Mouse (Mus musculus): ENCODE results near the gene Pdzd8. TPM values are rescaled to one million over a fixed set of nuclear protein-coding genes. Genes with fewer than 3 reads are reported as not detected.

The Pdzd8 gene
- 8.1 and 8.8 TPM in 2 replicates for polyA plus RNA-seq (2015; fragmentation: Nextera tagmentation; extraction: Ambion mirVana)

GRCm38 (mm10) chr19:59345658-59346283, at the start of gene Pdzd8:
TSS of gene Pdzd8 (minus strand) at chr19:59345780.
- under 1% methylated on average over 81 of the region's 91 CpGs for WGBS
- H3K4me3 ChIP-seq (replicated peaks; ENCODE audit: low read depth, low read length): peak within 1 kb of the TSS; percentile 93
- peak within 1 kb of the TSS; percentile 92 for H3K9ac ChIP-seq (ENCODE audit: low read depth, low read length)
- no peaks in the 10 kb centered on the region for H3K9me3 ChIP-seq (replicated peaks; ENCODE audit: low read length)
- DNase-seq (ENCODE audit: low spot score): peak; percentile 89
- H3K27me3 ChIP-seq (ENCODE audit: insufficient read depth, low read length): no peaks in the 10 kb centered on the region
- ATAC-seq (replicated peaks; ENCODE audit: low FRiP score, low read depth): peak; percentile 95
- H3K4me2 ChIP-seq (ENCODE audit: low read length): peak within 1 kb of the TSS; percentile 97
- no peak for TF ChIP-seq CTCF (IDR thresholded peaks at IDR 0.05; ENCODE audit: low read depth)
- peak within 1 kb of the TSS; percentile 93 for H3K27ac ChIP-seq
- no peaks in the 10 kb centered on the region for H3K36me3 ChIP-seq (ENCODE audit: insufficient read depth, low read length)
- H3K4me1 ChIP-seq (replicated peaks; ENCODE audit: insufficient read depth, low read length): peaks cover 6% of the 10 kb centered on the region; the same call in 1 of the 2 replicates

DNA sequence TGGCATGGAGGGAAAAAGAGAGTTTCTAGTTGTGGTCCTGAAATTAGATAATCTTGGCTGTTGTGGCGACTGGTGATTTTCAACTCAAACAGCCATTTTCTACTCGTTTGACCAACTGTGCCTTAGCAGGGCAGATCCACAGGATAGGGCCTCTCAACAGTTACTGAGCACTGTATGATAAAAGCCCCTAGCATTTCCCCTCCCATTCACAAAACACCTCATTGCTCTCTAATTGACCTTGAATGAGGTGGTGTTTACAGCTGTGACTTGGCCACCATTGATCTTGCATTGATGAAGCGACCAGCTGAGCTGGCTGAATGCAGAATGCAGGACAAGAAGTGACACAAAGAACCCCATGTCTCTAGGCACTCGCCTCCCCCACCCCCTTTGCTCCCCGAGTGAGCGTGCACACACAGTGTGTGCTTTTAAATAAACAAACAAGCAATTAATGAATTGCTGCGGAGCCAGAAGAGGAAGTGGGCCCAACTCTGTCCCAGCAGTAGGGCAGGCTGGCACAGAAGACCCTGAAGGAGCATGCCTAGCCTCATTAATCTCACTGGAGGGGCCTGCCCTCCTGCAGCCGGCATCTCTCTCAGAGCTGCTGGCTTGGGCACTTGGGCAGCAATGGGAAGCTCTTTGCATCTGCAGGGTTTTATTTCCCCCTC, 48.3 kb upstream of the Pdzd8 start:
- Histone ChIP-seq H3K9me3 (replicated peaks; ENCODE audit: low read length) (no peaks in the 10 kb centered on the region), H3K4me2 (ENCODE audit: low read length) (no peak overlapping the region), H3K4me3 (replicated peaks; ENCODE audit: low read depth, low read length) (no peak overlapping the region), H3K27ac (no peak overlapping the region), H3K4me1 (replicated peaks; ENCODE audit: insufficient read depth, low read length) (0 out of 2 replicates have a peak, but pooled peaks cover 4% of the 10 kb centered on the region), H3K9ac (ENCODE audit: low read depth, low read length) (no peak overlapping the region), H3K27me3 (ENCODE audit: insufficient read depth, low read length) (no peaks in the 10 kb centered on the region), H3K36me3 (ENCODE audit: insufficient read depth, low read length) (no peaks in the 10 kb centered on the region)
- 33% methylated on average over 8 of the region's 8 CpGs for WGBS
- TF ChIP-seq CTCF (IDR thresholded peaks at IDR 0.05; ENCODE audit: low read depth): no peak
- ATAC-seq (replicated peaks; ENCODE audit: low FRiP score, low read depth) (no peak), DNase-seq (ENCODE audit: low spot score) (no peak)

DNA sequence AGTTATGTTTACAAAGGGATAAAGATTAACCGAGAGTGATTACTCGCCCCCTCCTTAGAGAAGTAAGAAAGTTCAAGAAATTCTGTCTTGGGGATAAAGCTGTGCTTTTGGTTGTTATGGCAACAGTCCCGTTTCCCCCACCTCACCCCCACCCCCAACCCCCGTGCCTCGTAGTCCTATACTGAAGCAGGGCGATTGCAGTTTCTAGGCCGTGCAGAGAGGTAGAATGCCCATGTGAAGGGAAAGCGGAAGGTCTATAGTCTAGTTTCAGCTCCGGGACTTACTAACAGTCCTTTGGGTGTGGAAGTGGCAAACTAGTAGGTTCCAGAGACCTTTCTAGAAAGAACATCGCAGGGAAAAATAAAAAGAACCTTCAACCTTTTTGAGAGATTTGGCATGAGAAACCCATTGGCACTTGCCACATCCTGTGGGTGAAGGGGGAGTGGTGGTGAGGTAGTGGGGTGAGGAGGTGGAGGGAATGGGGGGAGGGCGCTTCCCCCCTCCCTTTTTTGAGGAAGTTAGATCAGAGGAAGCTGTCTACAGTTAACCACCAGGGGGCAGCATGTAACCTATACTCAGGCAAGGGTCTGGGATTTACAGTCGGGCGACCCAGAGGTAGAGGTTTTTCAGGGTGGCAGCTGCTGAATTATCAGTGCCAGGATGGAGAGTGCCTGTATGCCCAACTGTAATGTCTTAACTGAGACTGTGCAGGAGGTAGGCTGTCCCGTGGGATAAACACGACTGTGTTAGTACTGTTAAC, 43.4 kb upstream of the Pdzd8 start:
- H3K4me1 ChIP-seq (replicated peaks; ENCODE audit: insufficient read depth, low read length): 0 out of 2 replicates have a peak, but pooled peaks cover 2% of the 10 kb centered on the region
- ATAC-seq (replicated peaks; ENCODE audit: low FRiP score, low read depth) (peak; percentile 73; the same call in 1 of the 2 replicates), DNase-seq (ENCODE audit: low spot score) (peak; percentile 88)
- H3K9me3 ChIP-seq (replicated peaks; ENCODE audit: low read length): no peaks in the 10 kb centered on the region
- 20% methylated on average over 15 of the region's 15 CpGs for WGBS
- no peaks in the 10 kb centered on the region for H3K36me3 ChIP-seq (ENCODE audit: insufficient read depth, low read length)
- no peak overlapping the region for H3K4me3 ChIP-seq (replicated peaks; ENCODE audit: low read depth, low read length)
- no peaks in the 10 kb centered on the region for H3K27me3 ChIP-seq (ENCODE audit: insufficient read depth, low read length)
- no peak overlapping the region for H3K9ac ChIP-seq (ENCODE audit: low read depth, low read length)
- peak; percentile 85 for TF ChIP-seq CTCF (IDR thresholded peaks at IDR 0.05; ENCODE audit: low read depth)
- H3K4me2 ChIP-seq (ENCODE audit: low read length): peak overlapping the region; percentile 4
- no peak overlapping the region for H3K27ac ChIP-seq

DNA sequence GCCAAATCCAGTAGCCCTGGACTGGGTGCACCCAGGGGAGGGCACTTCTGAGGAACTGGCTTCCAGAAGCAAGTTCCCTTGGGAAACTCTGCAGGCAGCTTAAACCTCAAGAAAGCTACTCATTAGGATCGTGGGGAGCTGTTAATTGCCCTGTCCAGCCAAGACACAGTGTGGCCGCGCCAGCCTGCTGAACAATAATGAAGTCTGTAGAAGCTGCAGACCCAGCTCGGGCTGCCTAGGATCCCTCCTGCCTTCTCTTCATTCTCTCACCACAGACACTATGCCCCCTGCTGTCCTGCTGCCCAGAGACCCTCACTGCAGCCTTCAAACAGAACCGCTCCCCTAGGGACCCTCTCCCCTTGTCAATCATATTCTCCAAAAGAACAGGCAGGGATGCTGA, 42.8 kb upstream of the Pdzd8 start:
- no peak for TF ChIP-seq CTCF (IDR thresholded peaks at IDR 0.05; ENCODE audit: low read depth)
- Histone ChIP-seq H3K4me2 (ENCODE audit: low read length) (peak overlapping the region; percentile 4), H3K27ac (no peak overlapping the region), H3K9me3 (replicated peaks; ENCODE audit: low read length) (no peaks in the 10 kb centered on the region), H3K9ac (ENCODE audit: low read depth, low read length) (no peak overlapping the region), H3K4me1 (replicated peaks; ENCODE audit: insufficient read depth, low read length) (no peaks in the 10 kb centered on the region), H3K27me3 (ENCODE audit: insufficient read depth, low read length) (no peaks in the 10 kb centered on the region), H3K4me3 (replicated peaks; ENCODE audit: low read depth, low read length) (no peak overlapping the region), H3K36me3 (ENCODE audit: insufficient read depth, low read length) (no peaks in the 10 kb centered on the region)
- WGBS: 31% methylated on average over 5 of the region's 5 CpGs
- no peak for ATAC-seq (replicated peaks; ENCODE audit: low FRiP score, low read depth)
- DNase-seq (ENCODE audit: low spot score): no peak

DNA sequence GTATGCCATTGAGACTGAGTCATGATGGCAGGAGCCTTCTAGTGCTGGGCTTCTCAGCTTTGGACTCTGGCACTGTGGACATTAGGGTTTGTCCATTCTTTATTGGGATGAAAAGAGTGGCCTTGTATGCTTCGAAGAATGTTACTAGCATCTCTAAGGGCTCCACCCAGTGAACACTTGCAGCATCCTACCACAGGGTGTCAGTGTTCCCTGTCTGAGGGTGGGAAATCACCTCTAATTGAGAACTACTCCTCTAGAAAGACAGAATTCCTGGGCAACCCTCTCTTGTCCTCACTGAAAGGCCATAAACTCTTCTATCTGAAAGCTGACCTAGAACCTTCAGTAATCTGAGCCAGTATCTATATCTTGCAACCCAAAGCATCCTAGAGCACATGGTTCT, 41.6 kb upstream of the Pdzd8 start:
- ATAC-seq (replicated peaks; ENCODE audit: low FRiP score, low read depth): no peak
- H3K27ac ChIP-seq: no peak overlapping the region
- no peaks in the 10 kb centered on the region for H3K4me1 ChIP-seq (replicated peaks; ENCODE audit: insufficient read depth, low read length)
- H3K9me3 ChIP-seq (replicated peaks; ENCODE audit: low read length): no peaks in the 10 kb centered on the region
- H3K4me2 ChIP-seq (ENCODE audit: low read length): no peak overlapping the region
- H3K36me3 ChIP-seq (ENCODE audit: insufficient read depth, low read length): no peaks in the 10 kb centered on the region
- peak; percentile 55 for DNase-seq (ENCODE audit: low spot score)
- 41% methylated on average over 1 of the region's 1 CpGs for WGBS
- no peak overlapping the region for H3K4me3 ChIP-seq (replicated peaks; ENCODE audit: low read depth, low read length)
- no peaks in the 10 kb centered on the region for H3K27me3 ChIP-seq (ENCODE audit: insufficient read depth, low read length)
- H3K9ac ChIP-seq (ENCODE audit: low read depth, low read length): no peak overlapping the region
- peak; percentile 82 for TF ChIP-seq CTCF (IDR thresholded peaks at IDR 0.05; ENCODE audit: low read depth)

Data from kidney, postnatal 0 days (tissue).